Mouse (Mus musculus): ENCODE data around the gene Kif1a. TPM values are rescaled to one million over a fixed set of nuclear protein-coding genes. Genes with fewer than 3 reads are reported as not detected.

The Kif1a gene
- polyA plus RNA-seq, 1 experiment from 2014 or later, result 11.6 TPM

DNA sequence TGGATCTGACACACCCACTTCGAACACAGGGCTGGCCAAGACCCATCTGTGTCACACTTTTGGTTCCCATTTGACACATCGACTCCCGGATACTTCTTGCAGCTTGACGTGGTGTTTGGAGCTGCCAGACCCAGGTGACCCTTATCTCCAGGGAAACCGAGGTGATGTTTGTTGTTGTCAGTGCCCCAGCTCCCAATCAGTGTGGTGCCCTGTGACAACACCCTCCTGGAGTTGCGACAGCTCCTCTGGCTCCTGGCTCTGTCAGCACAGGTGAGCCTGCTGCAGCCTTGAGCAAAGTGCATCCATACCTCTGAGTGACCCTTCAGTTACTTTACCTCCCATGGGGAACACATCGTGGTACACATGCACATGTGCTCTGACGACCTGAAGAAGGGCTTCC lies 30.9 kb upstream of the Kif1a start:
- H3K27ac ChIP-seq (replicated peaks in 1 of 2; ENCODE audit: control insufficient read depth in 1 of 2, insufficient read depth in 1 of 2, low read depth in 2 of 2, low read length in 2 of 2), result no peak overlapping the region
- H3K4me1 ChIP-seq (ENCODE audit: control insufficient read depth in 2 of 2, insufficient read depth in 2 of 2, low read length in 2 of 2), result peaks cover 0 to 2% of the 10 kb centered on the region in 2 experiments; a peak in 1 of 4 replicates
- H3K4me2 ChIP-seq (ENCODE audit: low read length), result no peak overlapping the region
- no peak overlapping the region for H3K9ac ChIP-seq (ENCODE audit: low read length)
- WGBS, result 51% methylated on average over 8 of the region's 8 CpGs
- no peak for ATAC-seq (ENCODE audit: insufficient number of reproducible peaks, insufficient read depth, low FRiP score, low read depth)
- H3K27me3 ChIP-seq (ENCODE audit: control insufficient read depth, insufficient read depth, low read length), result peaks cover 7% of the 10 kb centered on the region
- H3K36me3 ChIP-seq (ENCODE audit: control insufficient read depth, insufficient read depth, low read length), result no peaks in the 10 kb centered on the region
- no peak overlapping the region for H3K4me3 ChIP-seq (ENCODE audit: control insufficient read depth in 1 of 2, insufficient read depth in 1 of 2, low read depth in 1 of 2, low read length in 2 of 2)
- no peaks in the 10 kb centered on the region for H3K9me3 ChIP-seq (ENCODE audit: control insufficient read depth, low read length)

DNA sequence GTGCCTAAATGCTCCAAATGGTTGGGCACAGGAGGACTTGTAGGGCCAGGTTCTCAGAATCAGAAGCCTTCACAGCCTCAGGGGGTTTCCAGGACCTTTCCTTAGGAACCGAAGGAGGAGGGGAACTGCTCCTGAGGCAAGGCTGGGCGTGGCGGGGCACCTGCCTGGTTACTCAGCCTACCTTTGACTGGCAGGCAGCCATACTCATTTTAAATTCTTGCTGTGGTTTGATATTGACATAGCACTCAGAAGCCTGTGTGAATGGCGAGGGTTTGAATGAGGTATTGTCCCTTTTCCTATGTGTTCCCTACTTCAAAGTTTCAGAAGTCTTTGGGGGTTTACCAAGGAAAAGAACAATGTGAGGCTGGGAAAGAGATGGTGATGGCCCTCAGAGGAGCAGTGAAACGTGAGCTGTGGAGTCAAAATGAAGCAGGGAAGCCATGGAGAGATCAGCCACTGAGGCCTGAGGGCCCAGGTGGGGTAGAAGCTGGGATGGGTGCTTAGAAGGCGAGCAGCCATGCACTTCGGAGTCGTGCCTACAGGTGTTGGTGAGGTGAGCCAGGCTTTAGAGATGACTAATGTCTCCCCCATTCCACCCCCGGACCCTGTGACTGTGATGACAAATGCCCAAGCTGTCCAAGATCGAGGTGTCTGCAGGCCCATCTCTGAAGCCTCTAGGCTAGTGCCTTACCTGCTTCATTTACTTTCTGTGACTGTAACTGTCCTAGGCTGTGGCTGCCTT lies 28.7 kb upstream of the Kif1a start:
- ATAC-seq (ENCODE audit: insufficient number of reproducible peaks, insufficient read depth, low FRiP score, low read depth), result no peak
- whole genome bisulfite sequencing, result 73% methylated on average over 10 of the region's 10 CpGs
- Histone ChIP-seq H3K27ac (replicated peaks in 1 of 2; ENCODE audit: control insufficient read depth in 1 of 2, insufficient read depth in 1 of 2, low read depth in 2 of 2, low read length in 2 of 2) (no peak overlapping the region), H3K4me2 (ENCODE audit: low read length) (no peak overlapping the region), H3K4me1 (ENCODE audit: control insufficient read depth in 2 of 2, insufficient read depth in 2 of 2, low read length in 2 of 2) (no peaks in the 10 kb centered on the region; a peak in 1 of 4 replicates), H3K4me3 (ENCODE audit: control insufficient read depth in 1 of 2, insufficient read depth in 1 of 2, low read depth in 1 of 2, low read length in 2 of 2) (no peak overlapping the region), H3K27me3 (ENCODE audit: control insufficient read depth, insufficient read depth, low read length) (peaks cover 7% of the 10 kb centered on the region), H3K9me3 (ENCODE audit: control insufficient read depth, low read length) (no peaks in the 10 kb centered on the region), H3K9ac (ENCODE audit: low read length) (no peak overlapping the region), H3K36me3 (ENCODE audit: control insufficient read depth, insufficient read depth, low read length) (no peaks in the 10 kb centered on the region)

GRCm38 (mm10) chr1:93128710-93129349 lies 27.1 kb upstream of the Kif1a start:
- Histone ChIP-seq H3K27ac (replicated peaks in 1 of 2; ENCODE audit: control insufficient read depth in 1 of 2, insufficient read depth in 1 of 2, low read depth in 2 of 2, low read length in 2 of 2) (no peak overlapping the region), H3K4me3 (ENCODE audit: control insufficient read depth in 1 of 2, insufficient read depth in 1 of 2, low read depth in 1 of 2, low read length in 2 of 2) (no peak overlapping the region), H3K4me2 (ENCODE audit: low read length) (no peak overlapping the region), H3K9ac (ENCODE audit: low read length) (no peak overlapping the region), H3K4me1 (ENCODE audit: control insufficient read depth in 2 of 2, insufficient read depth in 2 of 2, low read length in 2 of 2) (no peaks in the 10 kb centered on the region), H3K9me3 (ENCODE audit: control insufficient read depth, low read length) (no peaks in the 10 kb centered on the region), H3K36me3 (ENCODE audit: control insufficient read depth, insufficient read depth, low read length) (no peaks in the 10 kb centered on the region), H3K27me3 (ENCODE audit: control insufficient read depth, insufficient read depth, low read length) (peaks cover 7% of the 10 kb centered on the region)
- ATAC-seq (ENCODE audit: insufficient number of reproducible peaks, insufficient read depth, low FRiP score, low read depth), result no peak
- WGBS, result 26% methylated on average over 6 of the region's 6 CpGs

GRCm38 (mm10) chr1:93128209-93128608 lies 26.5 kb upstream of the Kif1a start:
- Histone ChIP-seq H3K4me1 (ENCODE audit: control insufficient read depth in 2 of 2, insufficient read depth in 2 of 2, low read length in 2 of 2) (no peaks in the 10 kb centered on the region), H3K36me3 (ENCODE audit: control insufficient read depth, insufficient read depth, low read length) (no peaks in the 10 kb centered on the region), H3K9ac (ENCODE audit: low read length) (no peak overlapping the region), H3K4me3 (ENCODE audit: control insufficient read depth in 1 of 2, insufficient read depth in 1 of 2, low read depth in 1 of 2, low read length in 2 of 2) (no peak overlapping the region), H3K4me2 (ENCODE audit: low read length) (no peak overlapping the region), H3K27me3 (ENCODE audit: control insufficient read depth, insufficient read depth, low read length) (peaks cover 7% of the 10 kb centered on the region), H3K27ac (replicated peaks in 1 of 2; ENCODE audit: control insufficient read depth in 1 of 2, insufficient read depth in 1 of 2, low read depth in 2 of 2, low read length in 2 of 2) (no peak overlapping the region), H3K9me3 (ENCODE audit: control insufficient read depth, low read length) (no peaks in the 10 kb centered on the region)
- ATAC-seq (ENCODE audit: insufficient number of reproducible peaks, insufficient read depth, low FRiP score, low read depth), result no peak
- 72% methylated on average over 8 of the region's 8 CpGs for WGBS

DNA sequence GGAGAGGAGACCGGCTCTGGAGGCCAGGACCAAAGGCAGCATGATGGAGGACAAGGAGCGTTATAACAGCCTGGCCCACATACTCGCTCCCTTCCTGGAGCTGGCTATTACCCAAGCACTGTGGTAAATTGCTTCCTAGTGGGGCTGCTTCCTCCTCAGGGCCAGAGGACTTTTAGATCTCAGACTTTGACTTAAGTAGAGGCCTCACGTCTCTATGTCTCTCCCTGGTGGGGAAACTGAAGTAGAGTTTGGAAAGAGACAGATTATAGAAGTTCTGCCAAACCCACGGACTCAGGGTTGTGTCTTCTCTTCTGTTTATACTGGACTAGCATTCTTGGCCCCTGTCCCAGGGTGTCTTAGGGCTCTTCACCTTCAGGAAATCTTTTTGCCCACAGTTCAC lies 23.5 kb upstream of the Kif1a start:
- Histone ChIP-seq H3K9ac (ENCODE audit: low read length) (no peak overlapping the region), H3K4me2 (ENCODE audit: low read length) (no peak overlapping the region), H3K4me3 (ENCODE audit: control insufficient read depth in 1 of 2, insufficient read depth in 1 of 2, low read depth in 1 of 2, low read length in 2 of 2) (no peak overlapping the region), H3K9me3 (ENCODE audit: control insufficient read depth, low read length) (no peaks in the 10 kb centered on the region), H3K36me3 (ENCODE audit: control insufficient read depth, insufficient read depth, low read length) (no peaks in the 10 kb centered on the region), H3K27me3 (ENCODE audit: control insufficient read depth, insufficient read depth, low read length) (peaks cover 7% of the 10 kb centered on the region; the same call in 1 of the 2 replicates), H3K27ac (replicated peaks in 1 of 2; ENCODE audit: control insufficient read depth in 1 of 2, insufficient read depth in 1 of 2, low read depth in 2 of 2, low read length in 2 of 2) (no peak overlapping the region), H3K4me1 (ENCODE audit: control insufficient read depth in 2 of 2, insufficient read depth in 2 of 2, low read length in 2 of 2) (no peaks in the 10 kb centered on the region)
- 49% methylated on average over 5 of the region's 5 CpGs for WGBS
- ATAC-seq (ENCODE audit: insufficient number of reproducible peaks, insufficient read depth, low FRiP score, low read depth), result no peak

DNA sequence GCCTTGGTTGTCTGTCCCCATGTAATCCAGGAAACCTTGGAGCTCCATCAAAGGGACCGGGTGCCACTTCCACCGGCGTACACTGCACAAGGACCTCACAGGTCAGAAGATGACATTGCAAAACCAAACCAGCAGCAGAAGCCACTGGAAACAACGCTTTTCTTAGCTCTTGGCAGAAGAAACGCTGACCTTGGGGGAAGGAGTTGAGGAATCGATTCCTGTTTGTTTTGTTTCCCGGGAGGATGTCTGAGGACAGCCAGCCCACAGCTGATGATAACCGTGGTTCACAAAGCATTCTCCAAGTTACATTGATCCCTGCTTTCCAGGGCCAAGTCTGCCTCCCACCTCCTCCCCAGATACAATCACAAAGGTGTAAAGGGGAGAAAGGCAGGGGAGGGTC lies 22.3 kb upstream of the Kif1a start:
- H3K36me3 ChIP-seq (ENCODE audit: control insufficient read depth, insufficient read depth, low read length), result no peaks in the 10 kb centered on the region
- ATAC-seq (ENCODE audit: insufficient number of reproducible peaks, insufficient read depth, low FRiP score, low read depth), result no peak
- 51% methylated on average over 8 of the region's 8 CpGs for WGBS
- peaks cover 7% of the 10 kb centered on the region; the same call in 1 of the 2 replicates for H3K27me3 ChIP-seq (ENCODE audit: control insufficient read depth, insufficient read depth, low read length)
- H3K9ac ChIP-seq (ENCODE audit: low read length), result no peak overlapping the region
- no peak overlapping the region for H3K27ac ChIP-seq (replicated peaks in 1 of 2; ENCODE audit: control insufficient read depth in 1 of 2, insufficient read depth in 1 of 2, low read depth in 2 of 2, low read length in 2 of 2)
- no peak overlapping the region for H3K4me2 ChIP-seq (ENCODE audit: low read length)
- no peaks in the 10 kb centered on the region for H3K4me1 ChIP-seq (ENCODE audit: control insufficient read depth in 2 of 2, insufficient read depth in 2 of 2, low read length in 2 of 2)
- no peak overlapping the region for H3K4me3 ChIP-seq (ENCODE audit: control insufficient read depth in 1 of 2, insufficient read depth in 1 of 2, low read depth in 1 of 2, low read length in 2 of 2)
- no peaks in the 10 kb centered on the region for H3K9me3 ChIP-seq (ENCODE audit: control insufficient read depth, low read length)

- no peak overlapping the region for H3K9ac ChIP-seq (ENCODE audit: low read length)
- ATAC-seq (ENCODE audit: insufficient number of reproducible peaks, insufficient read depth, low FRiP score, low read depth), result no peak
These were observed 21.6 kb upstream of the Kif1a start for GRCm38 (mm10) chr1:93123179-93123854.

More at GRCm38 (mm10) chr1:93123179-93123854, 21.6 kb upstream of the Kif1a start:
- no peaks in the 10 kb centered on the region for H3K4me1 ChIP-seq (ENCODE audit: control insufficient read depth in 2 of 2, insufficient read depth in 2 of 2, low read length in 2 of 2)
- H3K27ac ChIP-seq (replicated peaks in 1 of 2; ENCODE audit: control insufficient read depth in 1 of 2, insufficient read depth in 1 of 2, low read depth in 2 of 2, low read length in 2 of 2), result no peak overlapping the region
- H3K4me3 ChIP-seq (ENCODE audit: control insufficient read depth in 1 of 2, insufficient read depth in 1 of 2, low read depth in 1 of 2, low read length in 2 of 2), result no peak overlapping the region
- WGBS, result 78% methylated on average over 11 of the region's 11 CpGs
- no peaks in the 10 kb centered on the region for H3K36me3 ChIP-seq (ENCODE audit: control insufficient read depth, insufficient read depth, low read length)
- peaks cover 5% of the 10 kb centered on the region; the same call in 1 of the 2 replicates for H3K27me3 ChIP-seq (ENCODE audit: control insufficient read depth, insufficient read depth, low read length)
- H3K9me3 ChIP-seq (ENCODE audit: control insufficient read depth, low read length), result no peaks in the 10 kb centered on the region
- H3K4me2 ChIP-seq (ENCODE audit: low read length), result no peak overlapping the region
